Mouse (Mus musculus) liver, embryonic 14.5 days (tissue): ENCODE data around the gene Srd5a3. TPM values are rescaled to one million over a fixed set of nuclear protein-coding genes. Genes with fewer than 3 reads are reported as not detected.

Experiments
- ATAC-seq: fragments of 200-750 bp; cut with Nextera tagmentation; 2 replicates; pipeline ENCODE4 v1.8.0; 2017; ENCODE audit warnings: moderate number of reproducible peaks, mild to moderate bottlenecking, moderate library complexity; ENCODE audit not compliant: insufficient read depth
- DNase-seq, 3 experiments: peaks; one replicate each; pipeline ENCODE4 v3.0.0-alpha.2; 2012 to 2013; ENCODE audit warnings: low read depth in 3 of 3, low spot score in 3 of 3
- H3K27ac ChIP-seq: fragments of 300-500 bp; sonication (generic); 2 replicates; pipeline ENCODE4 v1.5.1; 2014; ENCODE audit warnings: moderate library complexity, mild to moderate bottlenecking, control low read depth, inconsistent platforms
- H3K27me3 ChIP-seq: fragments of 300-500 bp; sonication (generic); 2 replicates; pipeline ENCODE4 v1.6.1; 2014; ENCODE audit warnings: mild to moderate bottlenecking, low read length, moderate library complexity; ENCODE audit not compliant: control insufficient read depth, insufficient read depth
- H3K36me3 ChIP-seq: fragments of 300-500 bp; sonication (generic); replicated peaks from 2 replicates; pipeline ENCODE4 v1.6.1; 2014; ENCODE audit warnings: low read depth; ENCODE audit not compliant: control insufficient read depth, insufficient read depth
- H3K4me1 ChIP-seq, 2 experiments: fragments of 200-500 bp in 1 of 2; fragments of 300-500 bp in 1 of 2; sonication (generic) in 1 of 2; replicated peaks; 2 replicates each; pipeline ENCODE4 v1.6.1; 2012 to 2014; ENCODE audit warnings: antibody characterized with exemption in 1 of 2, inconsistent platforms in 1 of 2, low read length in 1 of 2; ENCODE audit not compliant: control insufficient read depth in 2 of 2, insufficient read depth in 2 of 2
- H3K4me2 ChIP-seq: fragments of 300-500 bp; sonication (generic); 2 replicates; pipeline ENCODE4 v1.6.1; 2014; ENCODE audit warnings: low read depth, mild to moderate bottlenecking, control low read depth, moderate library complexity
- H3K4me3 ChIP-seq, 2 experiments: fragments of 200-500 bp in 1 of 2; fragments of 300-500 bp in 1 of 2; sonication (generic) in 1 of 2; 2 replicates each; pipeline ENCODE4 v1.5.1; 2012 to 2014; ENCODE audit warnings: low read depth in 2 of 2, low read length in 2 of 2, mild to moderate bottlenecking in 2 of 2, control low read depth in 1 of 2, inconsistent platforms in 1 of 2, moderate library complexity in 1 of 2; ENCODE audit not compliant: insufficient read depth in 1 of 2
- H3K9ac ChIP-seq: fragments of 300-500 bp; sonication (generic); replicated peaks from 2 replicates; pipeline ENCODE4 v1.6.1; 2014; ENCODE audit warnings: mild to moderate bottlenecking, control low read depth, moderate library complexity
- H3K9me3 ChIP-seq: fragments of 300-500 bp; sonication (generic); 2 replicates; pipeline ENCODE4 v1.6.1; 2016; ENCODE audit warnings: low read length, mixed read lengths; ENCODE audit not compliant: control insufficient read depth
- CTCF ChIP-seq: IDR thresholded peaks from 2 replicates; pipeline ENCODE4 v1.5.1; 2016; ENCODE audit warnings: antibody characterized with exemption, low read depth, control low read depth
- EP300 ChIP-seq: IDR thresholded peaks from 2 replicates; pipeline ENCODE4 v1.6.1; 2016; ENCODE audit warnings: antibody characterized with exemption, low read depth
- WGBS: fragments of 180-500 bp; shearing (Covaris S2); extraction: QIAGEN DNeasy Blood & Tissue Kit; methylation state at CpG from one replicate; pipeline ENCODE4 v1.1.7; 2014; ENCODE audit not compliant: insufficient replicate concordance; 5-methylcytosine and 5-hydroxymethylcytosine counted together
- polyA plus RNA-seq, 2 experiments: library from polyadenylated mRNA; depleted of rRNA in 1 of 2; stranded (reverse) in 1 of 2; unstranded in 1 of 2; fragments of >200 nt; fragmentation: Nextera tagmentation in 1 of 2; extraction: Ambion mirVana in 1 of 2; gene quantifications; 2 replicates each; pipeline versions ENCODE4 v1.2.1 to v1.2.3; 2012 to 2014

Srd5a3 gene
- polyA plus RNA-seq, 2 experiments = 8.8 to 14.3 TPM

DNA sequence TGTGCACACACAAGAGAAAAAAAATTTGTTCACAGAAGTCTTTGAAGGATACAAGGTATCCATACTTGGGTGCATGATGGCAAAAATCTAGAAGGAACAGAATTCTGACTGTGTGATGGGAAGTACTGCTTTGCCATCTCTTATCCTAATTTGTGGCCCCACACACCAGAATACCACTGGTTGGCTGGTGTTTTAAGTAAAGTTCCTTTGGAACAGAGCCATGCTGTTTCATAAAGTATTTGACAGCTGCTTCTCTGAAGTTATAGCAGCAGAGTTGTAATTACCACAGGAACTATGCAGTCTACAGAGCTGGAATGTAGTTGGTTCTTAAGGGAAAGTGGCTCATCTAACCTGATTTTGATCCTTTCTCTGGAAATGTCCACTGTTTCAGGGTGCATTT is 53.0 kb downstream of the Srd5a3 start:
- no peak overlapping the region for H3K9ac ChIP-seq
- H3K4me1 ChIP-seq = peaks cover 5 to 14% of the 10 kb centered on the region in 2 experiments; a peak in 3 of 4 replicates
- no peaks in the 10 kb centered on the region for H3K27me3 ChIP-seq
- H3K9me3 ChIP-seq = no peaks in the 10 kb centered on the region
- H3K4me3 ChIP-seq = no peak overlapping the region
- no peak overlapping the region for H3K4me2 ChIP-seq
- DNase-seq (no peak), ATAC-seq (no peak)
- TF ChIP-seq EP300 = no peak
- no peak for TF ChIP-seq CTCF
- H3K36me3 ChIP-seq = no peaks in the 10 kb centered on the region
- H3K27ac ChIP-seq = no peak overlapping the region

DNA sequence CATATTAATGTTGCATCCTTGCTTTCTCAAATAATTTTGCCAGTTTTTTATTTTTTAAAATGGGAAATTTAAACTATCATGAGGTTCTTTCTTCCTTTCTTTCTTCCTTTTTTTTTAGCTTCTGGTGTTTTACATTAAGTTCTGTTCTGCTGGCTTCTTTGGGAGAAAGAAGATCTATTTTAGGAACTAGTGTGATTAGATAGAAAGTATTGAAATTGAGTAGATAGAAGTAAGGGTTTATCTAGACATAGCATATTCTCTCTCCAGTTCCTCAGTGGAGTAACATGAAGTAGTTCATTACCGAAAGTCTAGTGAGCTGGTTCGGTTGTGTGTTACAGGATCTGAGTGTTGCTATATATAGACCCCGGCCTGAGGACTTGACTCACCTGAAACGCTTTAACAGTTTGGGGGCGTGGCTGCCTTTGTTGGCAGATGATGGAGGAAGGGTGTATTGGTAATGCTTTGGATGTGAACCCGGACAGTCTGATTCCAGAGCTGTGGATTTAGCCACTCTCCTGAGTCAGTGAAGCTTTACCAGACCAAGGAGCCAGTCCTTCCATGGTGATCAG is 54.4 kb downstream of the Srd5a3 start:
- Histone ChIP-seq H3K4me1 (peaks cover 5 to 14% of the 10 kb centered on the region in 2 experiments; a peak in 3 of 4 replicates), H3K27ac (no peak overlapping the region), H3K4me3 (no peak overlapping the region), H3K9me3 (no peaks in the 10 kb centered on the region), H3K9ac (no peak overlapping the region), H3K27me3 (no peaks in the 10 kb centered on the region), H3K4me2 (no peak overlapping the region), H3K36me3 (no peaks in the 10 kb centered on the region)
- 44% methylated on average over 6 of the region's 6 CpGs for WGBS
- TF ChIP-seq EP300 = no peak
- no peak for TF ChIP-seq CTCF
- DNase-seq (no peak), ATAC-seq (no peak)

DNA sequence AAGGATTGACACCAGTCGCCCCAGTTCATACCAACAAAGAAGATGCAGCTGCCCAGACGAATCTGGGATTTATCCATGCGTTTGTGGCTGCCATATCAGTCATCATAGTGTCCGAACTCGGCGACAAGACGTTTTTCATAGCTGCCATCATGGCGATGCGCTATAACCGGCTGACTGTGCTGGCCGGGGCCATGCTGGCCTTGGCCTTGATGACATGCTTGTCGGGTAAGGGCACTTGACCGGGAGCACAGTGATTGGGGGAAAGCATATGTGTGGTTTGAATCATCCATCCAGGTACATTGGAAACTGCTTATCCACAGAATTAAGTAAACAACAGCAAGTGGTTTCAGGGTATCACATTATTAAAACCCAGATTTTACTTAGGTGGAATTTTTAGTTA is 59.3 kb downstream of the Srd5a3 start:
- TF ChIP-seq EP300 (no peak), CTCF (no peak)
- Histone ChIP-seq H3K4me1 (peaks cover 0 to 3% of the 10 kb centered on the region in 2 experiments; a peak in 1 of 4 replicates), H3K27ac (no peak overlapping the region), H3K9ac (no peak overlapping the region), H3K4me2 (no peak overlapping the region), H3K27me3 (no peaks in the 10 kb centered on the region), H3K4me3 (no peak overlapping the region), H3K9me3 (no peaks in the 10 kb centered on the region), H3K36me3 (peaks cover 13% of the 10 kb centered on the region)
- no peak for DNase-seq
- ATAC-seq = no peak
- 85% methylated on average over 13 of the region's 13 CpGs for WGBS

DNA sequence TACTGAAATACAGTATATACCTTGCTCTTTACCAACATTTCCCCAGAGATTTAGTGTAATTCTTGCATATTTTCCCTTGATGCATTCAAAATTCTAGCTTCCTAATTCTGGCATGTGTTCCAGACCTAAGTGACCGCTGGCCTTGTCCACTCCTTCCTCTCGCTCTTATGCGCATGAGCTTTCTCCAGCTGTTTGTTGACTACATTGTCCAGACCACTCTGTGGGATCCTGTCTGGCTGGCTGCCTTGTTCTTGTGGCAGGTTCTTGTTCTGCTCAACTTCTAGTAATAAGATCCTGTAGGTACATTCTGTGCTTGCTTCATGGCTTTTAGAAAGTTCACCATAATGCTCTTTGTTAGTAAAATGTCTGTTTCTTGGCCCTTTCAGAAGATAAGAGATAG is 63.1 kb downstream of the Srd5a3 start:
- Histone ChIP-seq H3K27ac (no peak overlapping the region), H3K9ac (no peak overlapping the region), H3K36me3 (peaks cover 32% of the 10 kb centered on the region), H3K4me3 (no peak overlapping the region), H3K9me3 (no peaks in the 10 kb centered on the region), H3K27me3 (no peaks in the 10 kb centered on the region), H3K4me2 (no peak overlapping the region), H3K4me1 (no peaks in the 10 kb centered on the region)
- WGBS = 90% methylated on average over 3 of the region's 3 CpGs
- TF ChIP-seq EP300 = no peak
- DNase-seq (no peak), ATAC-seq (no peak)

Other genes with a start within 250 kb of the Srd5a3 start
- gene Kdr, start 161.8 kb upstream of the Srd5a3 start, polyA plus RNA-seq (2012; rRNA removed) = 3.1 and 3.8 TPM in 2 replicates
- 5.2 and 5.7 TPM in 2 replicates for gene Kdr, start 161.8 kb upstream of the Srd5a3 start, polyA plus RNA-seq (2014; fragmentation: Nextera tagmentation; extraction: Ambion mirVana)
- 17.6 and 23.8 TPM in 2 replicates for gene Tmem165, start 43.6 kb downstream of the Srd5a3 start, polyA plus RNA-seq (2012; rRNA removed)
- gene Tmem165, start 43.6 kb downstream of the Srd5a3 start, polyA plus RNA-seq (2014; fragmentation: Nextera tagmentation; extraction: Ambion mirVana) = 33.2 and 34.5 TPM in 2 replicates
- 1.2 and 1.6 TPM in 2 replicates for gene Clock, start 164.5 kb downstream of the Srd5a3 start, polyA plus RNA-seq (2012; rRNA removed)
- 1.7 TPM in 2 replicates for gene Clock, start 164.5 kb downstream of the Srd5a3 start, polyA plus RNA-seq (2014; fragmentation: Nextera tagmentation; extraction: Ambion mirVana)
- gene Pdcl2, start 190.9 kb downstream of the Srd5a3 start, polyA plus RNA-seq (2012; rRNA removed) = not detected in 2 replicates
- not detected in 2 replicates for gene Pdcl2, start 190.9 kb downstream of the Srd5a3 start, polyA plus RNA-seq (2014; fragmentation: Nextera tagmentation; extraction: Ambion mirVana)
- gene Nmu, start 223.5 kb downstream of the Srd5a3 start, polyA plus RNA-seq (2012; rRNA removed) = not detected in 2 replicates
- gene Nmu, start 223.5 kb downstream of the Srd5a3 start, polyA plus RNA-seq (2014; fragmentation: Nextera tagmentation; extraction: Ambion mirVana) = not detected in 2 replicates